Mouse (Mus musculus): ENCODE results near the gene Ddx27.

- TF ChIP-seq POLR2A (IDR thresholded peaks at IDR 0.05; ENCODE audit: borderline replicate concordance, insufficient read depth, low read length) (no peak), CTCF (IDR thresholded peaks at IDR 0.05; ENCODE audit: borderline replicate concordance, insufficient read depth, low read depth, low read length) (no peak)
Measured at GRCm38 (mm10) chr2:167009483-167009882, 5.5 kb upstream of the Ddx27 start.

All from cerebellum, adult 2 months (tissue).